Mouse (Mus musculus) thymus, adult 2 months (tissue): ENCODE measurements around the gene Wipf2. TPM values are rescaled to one million over a fixed set of nuclear protein-coding genes. Genes with fewer than 3 reads are reported as not detected.
"Not testable (repeated sequence)": the region's sequence is repeated elsewhere in the genome, so short reads cannot be mapped to it uniquely, and the experiment has no call there.

Source experiments
- DNase-seq: peaks from one replicate; pipeline ENCODE4 v3.0.0; 2021
- H3K27ac ChIP-seq: fragments of 200-500 bp; 2 replicates; pipeline ENCODE4 v1.5.1; 2012; ENCODE audit warnings: low read length, control low read depth; ENCODE audit not compliant: control insufficient read depth, insufficient read depth
- H3K27me3 ChIP-seq: fragments of 200-500 bp; 2 replicates; pipeline ENCODE4 v1.6.1; 2012; ENCODE audit warnings: mild to moderate bottlenecking, low read length, moderate library complexity, mixed read lengths; ENCODE audit not compliant: control insufficient read depth, insufficient read depth
- H3K36me3 ChIP-seq: fragments of 200-500 bp; 2 replicates; pipeline ENCODE4 v1.6.1; 2012; ENCODE audit warnings: mild to moderate bottlenecking, low read length, moderate library complexity; ENCODE audit not compliant: control insufficient read depth, insufficient read depth
- H3K4me1 ChIP-seq: fragments of 200-500 bp; replicated peaks from 2 replicates; pipeline ENCODE4 v1.6.1; 2012; ENCODE audit warnings: low read length; ENCODE audit not compliant: control insufficient read depth, insufficient read depth
- H3K4me3 ChIP-seq: fragments of 200-500 bp; 2 replicates; pipeline ENCODE4 v1.5.1; 2012; ENCODE audit warnings: mild to moderate bottlenecking, low read length, control low read depth, moderate library complexity; ENCODE audit not compliant: control insufficient read depth, insufficient read depth
- CTCF ChIP-seq: fragments of 200-500 bp; IDR thresholded peaks from 2 replicates; pipeline ENCODE4 v1.5.1; 2012; ENCODE audit warnings: mild to moderate bottlenecking, control low read depth, low read length, moderate library complexity, borderline replicate concordance; ENCODE audit not compliant: control insufficient read depth, poor library complexity, insufficient read depth; ENCODE audit errors: extremely low read depth
- POLR2A ChIP-seq: fragments of 200-500 bp; IDR thresholded peaks from 2 replicates; pipeline ENCODE4 v1.6.1; 2012; ENCODE audit warnings: mild to moderate bottlenecking, low read length, control low read depth, moderate library complexity; ENCODE audit not compliant: control insufficient read depth, poor library complexity, insufficient read depth; ENCODE audit errors: extremely low read depth
- WGBS: fragments of 180-500 bp; shearing (Covaris S2); methylation state at CpG from one replicate; pipeline ENCODE4 v1.1.7; 2018; 5-methylcytosine and 5-hydroxymethylcytosine counted together
- polyA plus RNA-seq: library from polyadenylated mRNA; depleted of rRNA; stranded (reverse); fragments of >200 nt; gene quantifications from 2 replicates; pipeline ENCODE4 v1.2.3, GENCODE M21; 2012

Wipf2 gene
- polyA plus RNA-seq, 1 experiment, result 23.9 TPM

- WGBS, result 86% methylated on average over 9 of the region's 9 CpGs
Measured at GRCm38 (mm10) chr11:98929503-98929902, 66.1 kb downstream of the Wipf2 start.

GRCm38 (mm10) chr11:98930127-98930601 is 66.7 kb downstream of the Wipf2 start:
- Histone ChIP-seq H3K36me3 (no peaks in the 10 kb centered on the region), H3K4me1 (peaks cover 54% of the 10 kb centered on the region), H3K27me3 (no peaks in the 10 kb centered on the region), H3K27ac (no peak overlapping the region), H3K4me3 (no peak overlapping the region)
- WGBS, result 80% methylated on average over 7 of the region's 7 CpGs
- DNase-seq, result no peak
- TF ChIP-seq CTCF, result no peak
- TF ChIP-seq POLR2A, result no peak

More at GRCm38 (mm10) chr11:98929503-98929902, 66.1 kb downstream of the Wipf2 start:
- no peak for DNase-seq
- TF ChIP-seq CTCF (no peak), POLR2A (no peak)
- H3K36me3 ChIP-seq, result no peaks in the 10 kb centered on the region
- no peak overlapping the region for H3K27ac ChIP-seq
- H3K4me1 ChIP-seq, result peaks cover 61% of the 10 kb centered on the region
- no peaks in the 10 kb centered on the region for H3K27me3 ChIP-seq
- H3K4me3 ChIP-seq, result no peak overlapping the region

GRCm38 (mm10) chr11:98930773-98931512 is 67.5 kb downstream of the Wipf2 start:
- H3K27me3 ChIP-seq, result no peaks in the 10 kb centered on the region
- H3K36me3 ChIP-seq, result no peaks in the 10 kb centered on the region
- no peak overlapping the region for H3K4me3 ChIP-seq
- H3K4me1 ChIP-seq, result peaks cover 47% of the 10 kb centered on the region
- H3K27ac ChIP-seq, result no peak overlapping the region
- 33% methylated on average over 10 of the region's 10 CpGs for WGBS
- TF ChIP-seq POLR2A (no peak), CTCF (no peak)
- DNase-seq, result no peak

- no peak for DNase-seq
- no peak overlapping the region for H3K4me3 ChIP-seq
- TF ChIP-seq CTCF, result no peak
- TF ChIP-seq POLR2A, result no peak
- H3K27me3 ChIP-seq, result no peaks in the 10 kb centered on the region
- peaks cover 48% of the 10 kb centered on the region for H3K4me1 ChIP-seq
- WGBS, result 54% methylated on average over 7 of the region's 7 CpGs
- H3K27ac ChIP-seq, result no peak overlapping the region
- H3K36me3 ChIP-seq, result no peaks in the 10 kb centered on the region
Measured at GRCm38 (mm10) chr11:98931513-98932292, 68.3 kb downstream of the Wipf2 start.

- H3K27ac ChIP-seq, result no peak overlapping the region
- no peaks in the 10 kb centered on the region for H3K36me3 ChIP-seq
- H3K27me3 ChIP-seq, result no peaks in the 10 kb centered on the region
- DNase-seq, result no peak
- no peak overlapping the region for H3K4me3 ChIP-seq
- H3K4me1 ChIP-seq, result peaks cover 50% of the 10 kb centered on the region
- 36% methylated on average over 19 of the region's 19 CpGs for WGBS
- no peak for TF ChIP-seq CTCF
- TF ChIP-seq POLR2A, result no peak
Measured at GRCm38 (mm10) chr11:98932293-98933091, 69.1 kb downstream of the Wipf2 start.

GRCm38 (mm10) chr11:98933151-98933550 is 69.7 kb downstream of the Wipf2 start:
- H3K27me3 ChIP-seq, result no peaks in the 10 kb centered on the region
- H3K4me1 ChIP-seq, result peaks cover 51% of the 10 kb centered on the region
- no peaks in the 10 kb centered on the region for H3K36me3 ChIP-seq
- DNase-seq, result peak; percentile 70
- no peak for TF ChIP-seq POLR2A
- 0 out of 2 replicates have a peak, but pooled peaks have one; percentile 52 for TF ChIP-seq CTCF
- no peak overlapping the region for H3K27ac ChIP-seq
- H3K4me3 ChIP-seq, result no peak overlapping the region
- WGBS, result 29% methylated on average over 9 of the region's 9 CpGs

GRCm38 (mm10) chr11:98933847-98934246 is 70.4 kb downstream of the Wipf2 start:
- H3K4me1 ChIP-seq, result peaks cover 53% of the 10 kb centered on the region
- H3K36me3 ChIP-seq, H3K4me3 ChIP-seq, H3K27me3 ChIP-seq, DNase-seq, H3K27ac ChIP-seq: not testable (repeated sequence)
- 97% methylated on average over 2 of the region's 2 CpGs for WGBS
